Mouse (Mus musculus) lung, postnatal 25 days (tissue): ENCODE measurements around the gene AU040320.

Experiments
- DNase-seq: peaks from one replicate; pipeline ENCODE4 v3.0.0; 2022; ENCODE audit warnings: low spot score

The AU040320 gene

GRCm38 (mm10) chr4:126782996-126783395 lies 29.7 kb downstream of the AU040320 start:
- no peak for DNase-seq

GRCm38 (mm10) chr4:126792341-126793102 lies 39.2 kb downstream of the AU040320 start:
- DNase-seq, result no peak

- no peak for DNase-seq
Observed at GRCm38 (mm10) chr4:126802174-126802573, 48.8 kb downstream of the AU040320 start.

- peak; percentile 60 for DNase-seq
Observed at GRCm38 (mm10) chr4:126803268-126803873, 50.0 kb downstream of the AU040320 start.

- no peak for DNase-seq
Observed at GRCm38 (mm10) chr4:126805741-126806140, 52.4 kb downstream of the AU040320 start.

- DNase-seq, result no peak
Observed at GRCm38 (mm10) chr4:126806692-126807427, 53.5 kb downstream of the AU040320 start.

- DNase-seq, result no peak
Observed at GRCm38 (mm10) chr4:126810566-126810965, 57.2 kb downstream of the AU040320 start.

- DNase-seq, result no peak
Observed at GRCm38 (mm10) chr4:126813212-126813611, 59.9 kb downstream of the AU040320 start.

GRCm38 (mm10) chr4:126814854-126815253 lies 61.5 kb downstream of the AU040320 start:
- DNase-seq, result no peak

- no peak for DNase-seq
Observed at GRCm38 (mm10) chr4:126822891-126823882, 69.8 kb downstream of the AU040320 start.

GRCm38 (mm10) chr4:126823917-126824316 lies 70.6 kb downstream of the AU040320 start:
- no peak for DNase-seq

- DNase-seq, result no peak
Observed at GRCm38 (mm10) chr4:126831122-126831521, 77.8 kb downstream of the AU040320 start.

GRCm38 (mm10) chr4:126838799-126839198 lies 85.5 kb downstream of the AU040320 start:
- DNase-seq, result no peak

- peak; percentile 76 for DNase-seq
Observed at GRCm38 (mm10) chr4:126839873-126840272, 86.5 kb downstream of the AU040320 start.

GRCm38 (mm10) chr4:126840996-126841560 lies 87.7 kb downstream of the AU040320 start:
- DNase-seq, result no peak

- peak; percentile 10 for DNase-seq
Observed at GRCm38 (mm10) chr4:126842911-126843310, 89.6 kb downstream of the AU040320 start.

- no peak for DNase-seq
Observed at GRCm38 (mm10) chr4:126845664-126846063, 92.3 kb downstream of the AU040320 start.

- no peak for DNase-seq
Observed at GRCm38 (mm10) chr4:126846971-126847370, 93.6 kb downstream of the AU040320 start.

GRCm38 (mm10) chr4:126850019-126850777 lies 96.9 kb downstream of the AU040320 start:
- no peak for DNase-seq

GRCm38 (mm10) chr4:126850778-126851080 lies 97.4 kb downstream of the AU040320 start:
- no peak for DNase-seq

- no peak for DNase-seq
Observed at GRCm38 (mm10) chr4:126852971-126853370, 99.6 kb downstream of the AU040320 start.
